Mouse (Mus musculus): ENCODE results near the gene Becn1.

DNA sequence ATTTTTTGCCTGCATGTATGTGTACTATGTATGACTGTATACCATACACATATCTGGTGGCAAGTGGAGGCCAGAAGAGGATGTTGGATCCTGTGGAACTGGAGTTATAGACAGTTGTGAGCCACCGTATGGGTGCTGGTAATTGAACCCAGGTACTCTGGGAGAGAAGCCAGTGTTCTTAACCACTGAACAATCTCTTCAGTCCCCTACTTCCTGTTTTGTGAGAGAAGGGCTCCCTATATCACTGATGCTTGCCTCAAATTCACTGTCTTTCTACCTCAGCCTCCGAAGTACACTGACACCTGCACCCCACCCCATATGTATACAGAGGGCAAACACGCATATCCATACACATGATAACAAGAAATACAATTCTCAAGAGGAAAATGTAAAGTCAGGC is 9.0 kb upstream of the Becn1 start:
- TF ChIP-seq CTCF (IDR thresholded peaks at IDR 0.05; ENCODE audit: low read depth, low read length) = no peak
- no peak for TF ChIP-seq POLR2A (IDR thresholded peaks at IDR 0.05; ENCODE audit: insufficient read depth, low read length)
